In genomic region chr11:21163673-21164072, GRCm38 (mm10) we compare ENCODE assay signal across 10 mouse cellular contexts.
DNase-seq lines count a peak whose midpoint lies in the region; ATAC-seq lines count a peak whose summit lies in the region.
"Had no signal": no experiment of that assay in that cellular context is flagged by ENCODE, and none has a peak within 500 bp of the region (broad histone marks: within the 10 kb centered on the region; RNA-seq: fewer than 3 reads in every experiment).

No protein-coding gene starts in this region.

- H3K4me1 ChIP-seq in kidney, embryonic 16.5 days (ENCODE audit: insufficient read depth, low read length), result peaks cover 19% of the 10 kb centered on the region
- H3K4me1 ChIP-seq in embryonic facial prominence, embryonic 15.5 days, result peaks cover 15% of the 10 kb centered on the region

- intact Hi-C loops in gastrocnemius, postnatal 14 days (cut with DNase I; ENCODE audit: low total_unique reads), result no loop called here

- H3K4me2 ChIP-seq in kidney, embryonic 16.5 days (replicated peaks; ENCODE audit: low read depth, low read length), result no peak overlapping the region
- no peak overlapping the region for H3K4me2 ChIP-seq in embryonic facial prominence, embryonic 15.5 days (replicated peaks)
- H3K4me2 ChIP-seq: liver, embryonic 13.5 days had no signal

- no peak for DNase-seq in kidney, adult 11 months
- DNase-seq in ZHBTc4 (ENCODE audit: low read depth, low spot score), result peak; percentile 34
- DNase-seq in retina, embryonic 14.5 days (ENCODE audit: low spot score), result peak; percentile 38
- DNase-seq in gastrocnemius, postnatal 14 days, result no peak
- DNase-seq: liver, embryonic 13.5 days had no signal

- peak; percentile 46; the same call in 1 of the 2 replicates for ATAC-seq in kidney, embryonic 16.5 days (ENCODE audit: low FRiP score, low TSS enrichment)
- peak; percentile 60 for ATAC-seq in embryonic facial prominence, embryonic 15.5 days (ENCODE audit: insufficient number of reproducible peaks, low FRiP score, low TSS enrichment, low read depth)
- ATAC-seq in erythroblast, adult 5-6 weeks (replicated peaks; ENCODE audit: low FRiP score, poor library complexity, severe bottlenecking), result no peak
- ATAC-seq in inflammation-experienced regulatory T-cells, adult 6 months, result no peak
- ATAC-seq: Patski had no signal

- H3K9ac ChIP-seq in kidney, embryonic 16.5 days (replicated peaks; ENCODE audit: low read length), result no peak overlapping the region
- H3K9ac ChIP-seq in embryonic facial prominence, embryonic 15.5 days, result no peak overlapping the region
- H3K9ac ChIP-seq: liver, embryonic 13.5 days had no signal

- H3K9me3 ChIP-seq in kidney, embryonic 16.5 days (ENCODE audit: low read length), result no peaks in the 10 kb centered on the region
- no peaks in the 10 kb centered on the region for H3K9me3 ChIP-seq in embryonic facial prominence, embryonic 15.5 days (replicated peaks)
- H3K9me3 ChIP-seq: liver, embryonic 13.5 days had no signal

- H3K27me3 ChIP-seq in kidney, embryonic 16.5 days (ENCODE audit: insufficient read depth, low read length), result no peaks in the 10 kb centered on the region
- no peaks in the 10 kb centered on the region for H3K27me3 ChIP-seq in embryonic facial prominence, embryonic 15.5 days
- H3K27me3 ChIP-seq: liver, embryonic 13.5 days; Patski had no signal

- 3% methylated on average over 5 of the region's 5 CpGs for WGBS in kidney, embryonic 16.5 days
- under 1% methylated on average over 5 of the region's 5 CpGs for WGBS in embryonic facial prominence, embryonic 15.5 days

- H3K27ac ChIP-seq in kidney, embryonic 16.5 days (ENCODE audit: low read length), result no peak overlapping the region
- H3K27ac ChIP-seq in embryonic facial prominence, embryonic 15.5 days (replicated peaks), result no peak overlapping the region
- H3K27ac ChIP-seq: liver, embryonic 13.5 days had no signal

- H3K36me3 ChIP-seq in kidney, embryonic 16.5 days (ENCODE audit: insufficient read depth, low read length), result no peaks in the 10 kb centered on the region
- no peaks in the 10 kb centered on the region for H3K36me3 ChIP-seq in embryonic facial prominence, embryonic 15.5 days
- H3K36me3 ChIP-seq: liver, embryonic 13.5 days had no signal

- no peak overlapping the region for H3K4me3 ChIP-seq in kidney, embryonic 16.5 days (ENCODE audit: low read length)
- no peak overlapping the region for H3K4me3 ChIP-seq in embryonic facial prominence, embryonic 15.5 days (replicated peaks)
- H3K4me3 ChIP-seq: liver, embryonic 13.5 days had no signal

Comparison
In these comparisons a context has a peak if more than half of its experiments do, and no peak if none do; other contexts are left out.
1. ATAC-seq: peak in kidney, embryonic 16.5 days (single experiment) and embryonic facial prominence, embryonic 15.5 days (single experiment); none in erythroblast, adult 5-6 weeks (single experiment) and inflammation-experienced regulatory T-cells, adult 6 months (single experiment).
2. DNase-seq: peak in ZHBTc4 (single experiment) and retina, embryonic 14.5 days (single experiment); none in kidney, adult 11 months (single experiment) and gastrocnemius, postnatal 14 days (single experiment).